Mouse (Mus musculus) 3T3-L1 (cell line): ENCODE measurements around the gene Ctf2.
"Not testable (repeated sequence)": the region's sequence is repeated elsewhere in the genome, so short reads cannot be mapped to it uniquely, and the experiment has no call there.

ENCODE experiments used
- DNase-seq: peaks from one replicate; pipeline ENCODE4 v3.0.0-alpha.2; 2015; ENCODE audit warnings: low read depth, low spot score

Ctf2 gene

GRCm38 (mm10) chr7:127714816-127715215 is 17.1 kb downstream of the Ctf2 start:
- no peak for DNase-seq

GRCm38 (mm10) chr7:127712461-127713385 is 19.2 kb downstream of the Ctf2 start, which contains the start of gene Ctf1:
Ctf1 (plus strand) TSS chr7:127712736.
- DNase-seq, result peak; percentile 87

- DNase-seq, result peak; percentile 33
Observed at GRCm38 (mm10) chr7:127711456-127711855, 20.5 kb downstream of the Ctf2 start.

- no peak for DNase-seq
Observed at GRCm38 (mm10) chr7:127711031-127711430, 20.9 kb downstream of the Ctf2 start.

GRCm38 (mm10) chr7:127709261-127709979 is 22.5 kb downstream of the Ctf2 start:
- no peak for DNase-seq

- DNase-seq, result peak; percentile 89
Observed at GRCm38 (mm10) chr7:127708207-127709078, 23.5 kb downstream of the Ctf2 start, which contains the start of gene Bcl7c. Bcl7c (minus strand) TSS chr7:127708933.

- DNase-seq, result no peak
Observed at GRCm38 (mm10) chr7:127707957-127708206, 24.1 kb downstream of the Ctf2 start.

GRCm38 (mm10) chr7:127707045-127707956 is 24.7 kb downstream of the Ctf2 start:
- DNase-seq, result peak; percentile 47

- no peak for DNase-seq
Observed at GRCm38 (mm10) chr7:127705706-127706105, 26.3 kb downstream of the Ctf2 start.

- no peak for DNase-seq
Observed at GRCm38 (mm10) chr7:127704598-127704997, 27.4 kb downstream of the Ctf2 start.

GRCm38 (mm10) chr7:127703561-127704178 is 28.3 kb downstream of the Ctf2 start:
- DNase-seq, result no peak

- DNase-seq, result peak; percentile 54
Observed at GRCm38 (mm10) chr7:127700712-127701331, 31.1 kb downstream of the Ctf2 start.

GRCm38 (mm10) chr7:127698986-127699385 is 33.0 kb downstream of the Ctf2 start:
- peak; percentile 38 for DNase-seq

- DNase-seq, result not testable (repeated sequence)
Observed at GRCm38 (mm10) chr7:127693730-127694129, 38.2 kb downstream of the Ctf2 start.

- no peak for DNase-seq
Observed at GRCm38 (mm10) chr7:127693290-127693689, 38.7 kb downstream of the Ctf2 start.

GRCm38 (mm10) chr7:127691221-127691989 is 40.6 kb downstream of the Ctf2 start:
- DNase-seq, result peak; percentile 95

GRCm38 (mm10) chr7:127689626-127690280 is 42.2 kb downstream of the Ctf2 start:
- DNase-seq, result no peak

- DNase-seq, result no peak
Observed at GRCm38 (mm10) chr7:127688935-127689334, 43.0 kb downstream of the Ctf2 start.
